Mouse (Mus musculus) limb, embryonic 14.5 days (tissue): ENCODE results near the gene Sult2b1. TPM values are rescaled to one million over a fixed set of nuclear protein-coding genes. Genes with fewer than 3 reads are reported as not detected.

ENCODE experiments used
- ATAC-seq: fragments of 200-750 bp; cut with Nextera tagmentation; 2 replicates; pipeline ENCODE4 v1.8.0; 2017; ENCODE audit warnings: low read depth, moderate number of reproducible peaks, moderate TSS enrichment; ENCODE audit not compliant: low FRiP score
- DNase-seq: peaks from one replicate; pipeline ENCODE4 v3.0.0-alpha.2; 2015; ENCODE audit warnings: low spot score
- H3K27ac ChIP-seq: fragments of 300-500 bp; sonication (generic); replicated peaks from 2 replicates; pipeline ENCODE4 v1.5.1; 2014; ENCODE audit warnings: low read depth, mild to moderate bottlenecking, low read length, moderate library complexity, mixed read lengths
- H3K27me3 ChIP-seq: fragments of 300-500 bp; sonication (generic); 2 replicates; pipeline ENCODE4 v1.6.1; 2014; ENCODE audit warnings: low read length, mixed read lengths; ENCODE audit not compliant: control insufficient read depth, insufficient read depth
- H3K36me3 ChIP-seq: fragments of 300-500 bp; sonication (generic); 2 replicates; pipeline ENCODE4 v1.6.1; 2014; ENCODE audit warnings: mild to moderate bottlenecking, low read length, moderate library complexity, mixed read lengths; ENCODE audit not compliant: control insufficient read depth, insufficient read depth
- H3K4me1 ChIP-seq: fragments of 300-500 bp; sonication (generic); 2 replicates; pipeline ENCODE4 v1.6.1; 2014; ENCODE audit warnings: antibody characterized with exemption, low read length, mixed read lengths; ENCODE audit not compliant: control insufficient read depth, insufficient read depth
- H3K4me2 ChIP-seq: fragments of 300-500 bp; sonication (generic); replicated peaks from 2 replicates; pipeline ENCODE4 v1.6.1; 2014; ENCODE audit warnings: low read depth, mild to moderate bottlenecking, low read length, moderate library complexity; ENCODE audit not compliant: severe bottlenecking
- H3K4me3 ChIP-seq: fragments of 300-500 bp; sonication (generic); replicated peaks from 2 replicates; pipeline ENCODE4 v1.5.1; 2014; ENCODE audit warnings: low read length
- H3K9ac ChIP-seq: fragments of 300-500 bp; sonication (generic); 2 replicates; pipeline ENCODE4 v1.6.1; 2014; ENCODE audit warnings: mild to moderate bottlenecking, low read depth, low read length, moderate library complexity; ENCODE audit not compliant: severe bottlenecking
- H3K9me3 ChIP-seq: fragments of 300-500 bp; sonication (generic); 2 replicates; pipeline ENCODE4 v1.6.1; 2016; ENCODE audit warnings: low read length; ENCODE audit not compliant: control insufficient read depth
- POLR2A ChIP-seq: fragments of 200-500 bp; IDR thresholded peaks from 2 replicates; pipeline ENCODE4 v1.8.0; 2012; ENCODE audit warnings: inconsistent platforms, mild to moderate bottlenecking, moderate library complexity, borderline replicate concordance; ENCODE audit not compliant: insufficient read depth, insufficient read length; ENCODE audit errors: extremely low read depth
- WGBS: fragments of 180-500 bp; shearing (Covaris S2); extraction: QIAGEN DNeasy Blood & Tissue Kit; methylation state at CpG from one replicate; pipeline ENCODE4 v1.1.7; 2014; 5-methylcytosine and 5-hydroxymethylcytosine counted together
- polyA plus RNA-seq, 2 experiments: library from polyadenylated mRNA; depleted of rRNA in 1 of 2; stranded (reverse) in 1 of 2; unstranded in 1 of 2; fragments of >200 nt; fragmentation: Nextera tagmentation in 1 of 2; extraction: Ambion mirVana in 1 of 2; gene quantifications; 2 replicates each; pipeline versions ENCODE4 v1.2.1 to v1.2.3; 2012 to 2014

Gene Sult2b1
- polyA plus RNA-seq, 2 experiments = 8.9 to 31.7 TPM

- ATAC-seq (no peak), DNase-seq (no peak)
- WGBS = 4% methylated on average over 15 of the region's 27 CpGs
- H3K4me1 ChIP-seq = peaks cover 3% of the 10 kb centered on the region; the same call in 1 of the 2 replicates
- H3K36me3 ChIP-seq = no peaks in the 10 kb centered on the region
- peak overlapping the region; percentile 38 for H3K4me2 ChIP-seq
- TF ChIP-seq POLR2A = no peak
- peaks cover 24% of the 10 kb centered on the region for H3K27me3 ChIP-seq
- H3K27ac ChIP-seq = no peak overlapping the region
- H3K9me3 ChIP-seq = no peaks in the 10 kb centered on the region
- H3K9ac ChIP-seq = peak overlapping the region; percentile 34
- peak overlapping the region; percentile 18; the same call in 1 of the 2 replicates for H3K4me3 ChIP-seq
These were observed 25.1 kb downstream of the Sult2b1 start for GRCm38 (mm10) chr7:45759400-45759799.

DNA sequence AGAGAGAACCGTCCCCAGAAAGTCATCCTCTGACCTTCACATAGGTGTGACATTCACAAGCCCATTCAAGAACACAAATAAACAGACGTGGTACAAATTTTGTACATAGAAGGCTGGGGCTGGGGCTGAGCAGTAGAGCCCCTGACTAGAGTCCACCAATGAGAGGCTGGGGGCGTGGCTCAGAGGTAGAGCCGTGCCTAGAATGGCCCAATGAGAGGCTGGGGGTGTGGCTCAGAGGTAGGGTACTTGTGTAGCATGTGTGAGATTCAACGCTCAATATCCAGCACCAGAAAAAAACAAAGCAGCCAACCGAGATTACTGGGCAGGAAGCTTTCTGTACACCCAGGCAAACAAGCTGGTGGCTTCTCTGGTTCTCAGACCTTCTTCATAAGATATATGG lies 28.8 kb downstream of the Sult2b1 start:
- peaks cover 3% of the 10 kb centered on the region; the same call in 1 of the 2 replicates for H3K4me1 ChIP-seq
- no peak overlapping the region for H3K27ac ChIP-seq
- no peak for ATAC-seq
- TF ChIP-seq POLR2A = no peak
- H3K36me3 ChIP-seq = no peaks in the 10 kb centered on the region
- peaks cover 24% of the 10 kb centered on the region for H3K27me3 ChIP-seq
- no peak for DNase-seq
- WGBS = 54% methylated on average over 6 of the region's 6 CpGs
- no peak overlapping the region for H3K4me2 ChIP-seq
- H3K4me3 ChIP-seq = no peak overlapping the region
- H3K9ac ChIP-seq = no peak overlapping the region
- no peaks in the 10 kb centered on the region for H3K9me3 ChIP-seq

- Histone ChIP-seq H3K27me3 (no peaks in the 10 kb centered on the region), H3K4me2 (no peak overlapping the region), H3K36me3 (no peaks in the 10 kb centered on the region), H3K4me1 (no peaks in the 10 kb centered on the region), H3K9ac (no peak overlapping the region), H3K4me3 (no peak overlapping the region), H3K9me3 (no peaks in the 10 kb centered on the region; the same call in 1 of the 2 replicates), H3K27ac (no peak overlapping the region)
- no peak for DNase-seq
- no peak for TF ChIP-seq POLR2A
- WGBS = 64% methylated on average over 9 of the region's 9 CpGs
- ATAC-seq = no peak
These were observed 34.3 kb downstream of the Sult2b1 start for GRCm38 (mm10) chr7:45750162-45750561.

GRCm38 (mm10) chr7:45749401-45749800 lies 35.1 kb downstream of the Sult2b1 start:
- ATAC-seq (no peak), DNase-seq (no peak)
- Histone ChIP-seq H3K36me3 (no peaks in the 10 kb centered on the region), H3K4me1 (no peaks in the 10 kb centered on the region), H3K9ac (no peak overlapping the region), H3K27ac (no peak overlapping the region), H3K27me3 (no peaks in the 10 kb centered on the region), H3K4me3 (no peak overlapping the region), H3K4me2 (no peak overlapping the region), H3K9me3 (no peaks in the 10 kb centered on the region; the same call in 1 of the 2 replicates)
- no peak for TF ChIP-seq POLR2A
- 41% methylated on average over 9 of the region's 10 CpGs for WGBS

- Histone ChIP-seq H3K27ac (no peak overlapping the region), H3K4me2 (no peak overlapping the region), H3K36me3 (no peaks in the 10 kb centered on the region), H3K9me3 (no peaks in the 10 kb centered on the region; the same call in 1 of the 2 replicates), H3K4me3 (no peak overlapping the region), H3K4me1 (no peaks in the 10 kb centered on the region), H3K9ac (no peak overlapping the region), H3K27me3 (no peaks in the 10 kb centered on the region)
- DNase-seq = no peak
- no peak for TF ChIP-seq POLR2A
- 83% methylated on average over 7 of the region's 7 CpGs for WGBS
- ATAC-seq = no peak
These were observed 36.4 kb downstream of the Sult2b1 start for GRCm38 (mm10) chr7:45748110-45748509.

DNA sequence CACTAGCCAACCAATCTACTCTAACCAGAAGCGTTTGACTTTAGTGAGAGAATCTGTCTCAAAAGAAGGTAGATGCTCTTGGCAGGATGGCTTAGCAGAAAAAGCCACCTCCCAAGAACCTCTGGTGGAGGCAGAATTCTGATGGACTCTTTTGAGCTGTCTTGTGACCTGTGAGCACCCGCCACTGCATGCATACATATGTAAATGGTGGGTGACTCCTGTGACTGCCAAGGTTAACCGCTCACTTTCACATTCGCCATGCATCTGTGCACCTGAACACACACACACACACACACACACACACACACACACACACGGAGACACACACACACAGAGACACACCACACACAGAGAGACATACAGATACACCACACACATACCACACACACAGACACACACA lies 37.0 kb downstream of the Sult2b1 start:
- DNase-seq (no peak), ATAC-seq (no peak)
- Histone ChIP-seq H3K4me1 (no peaks in the 10 kb centered on the region), H3K4me3 (no peak overlapping the region), H3K9ac (no peak overlapping the region), H3K9me3 (no peaks in the 10 kb centered on the region; the same call in 1 of the 2 replicates), H3K36me3 (no peaks in the 10 kb centered on the region), H3K27ac (no peak overlapping the region), H3K27me3 (no peaks in the 10 kb centered on the region), H3K4me2 (no peak overlapping the region)
- no peak for TF ChIP-seq POLR2A
- 86% methylated on average over 5 of the region's 5 CpGs for WGBS
